Mouse (Mus musculus): ENCODE results near the gene Ice2. TPM values are rescaled to one million over a fixed set of nuclear protein-coding genes. Genes with fewer than 3 reads are reported as not detected.

The Ice2 gene
- total RNA-seq, 2 experiments from 2014 or later: 8.6 to 8.8 TPM

Small RNA genes within 50 kb of the gene (microRNA-seq; reads per million reads assigned to microRNA genes)
- 0 to 2.2 reads per million in 2 experiments for gene Mir3109

Other genes with a start within 250 kb of the Ice2 start
- gene Anxa2, start 55.7 kb downstream of the Ice2 start, total RNA-seq (2021): 100 to 1,000 TPM; 119 to 146 TPM